Mouse (Mus musculus) liver, embryonic 11.5 days (tissue): ENCODE measurements around the gene Osbpl5. TPM values are rescaled to one million over a fixed set of nuclear protein-coding genes. Genes with fewer than 3 reads are reported as not detected.

ENCODE experiments used
- ATAC-seq: fragments of 200-750 bp; cut with Nextera tagmentation; replicated peaks from 2 replicates; pipeline ENCODE4 v1.8.0; 2017; ENCODE audit warnings: moderate number of reproducible peaks, mild to moderate bottlenecking, moderate TSS enrichment, moderate library complexity; ENCODE audit not compliant: low FRiP score
- DNase-seq: peaks from one replicate; pipeline ENCODE4 v3.0.0-alpha.2; 2017; ENCODE audit warnings: low spot score
- H3K27ac ChIP-seq: fragments of 300-500 bp; sonication (generic); 2 replicates; pipeline ENCODE4 v1.5.1; 2014; ENCODE audit warnings: mild to moderate bottlenecking, low read depth, low read length, control low read depth
- H3K27me3 ChIP-seq: fragments of 300-500 bp; sonication (generic); replicated peaks from 2 replicates; pipeline ENCODE4 v1.6.1; 2014; ENCODE audit warnings: low read length, mixed read lengths; ENCODE audit not compliant: control insufficient read depth, insufficient read depth
- H3K36me3 ChIP-seq: fragments of 300-500 bp; sonication (generic); 2 replicates; pipeline ENCODE4 v1.6.1; 2014; ENCODE audit warnings: mild to moderate bottlenecking, low read length, moderate library complexity, mixed read lengths; ENCODE audit not compliant: control insufficient read depth, insufficient read depth
- H3K4me1 ChIP-seq: fragments of 300-500 bp; sonication (generic); replicated peaks from 2 replicates; pipeline ENCODE4 v1.6.1; 2014; ENCODE audit warnings: low read length, mixed read lengths; ENCODE audit not compliant: control insufficient read depth, insufficient read depth
- H3K4me2 ChIP-seq: fragments of 300-500 bp; sonication (generic); 2 replicates; pipeline ENCODE4 v1.6.1; 2014; ENCODE audit warnings: mild to moderate bottlenecking, control low read depth, moderate library complexity
- H3K4me3 ChIP-seq: fragments of 300-500 bp; sonication (generic); 2 replicates; pipeline ENCODE4 v1.5.1; 2014; ENCODE audit warnings: low read depth, low read length, control low read depth
- H3K9ac ChIP-seq: fragments of 300-500 bp; sonication (generic); 2 replicates; pipeline ENCODE4 v1.6.1; 2014; ENCODE audit warnings: low read depth, low read length, control low read depth
- H3K9me3 ChIP-seq: fragments of 300-500 bp; sonication (generic); 2 replicates; pipeline ENCODE4 v1.6.1; 2016; ENCODE audit warnings: low read length, inconsistent platforms, mixed read lengths; ENCODE audit not compliant: control insufficient read depth
- WGBS: fragments of 180-500 bp; shearing (Covaris S2); extraction: QIAGEN DNeasy Blood & Tissue Kit; methylation state at CpG from one replicate; pipeline ENCODE4 v1.1.7; 2014; 5-methylcytosine and 5-hydroxymethylcytosine counted together
- polyA plus RNA-seq: library from polyadenylated mRNA; unstranded; fragments of >200 nt; fragmentation: Nextera tagmentation; extraction: Ambion mirVana; gene quantifications from 2 replicates; pipeline ENCODE4 v1.2.1, GENCODE M21; 2014

Gene Osbpl5
- polyA plus RNA-seq, 1 experiment from 2014 or later: 8.9 TPM

- Histone ChIP-seq H3K4me3 (no peak overlapping the region), H3K27me3 (peaks cover 13% of the 10 kb centered on the region), H3K9me3 (no peaks in the 10 kb centered on the region), H3K9ac (no peak overlapping the region), H3K36me3 (no peaks in the 10 kb centered on the region), H3K4me2 (no peak overlapping the region), H3K4me1 (no peaks in the 10 kb centered on the region), H3K27ac (no peak overlapping the region)
- DNase-seq (no peak), ATAC-seq (no peak)
- WGBS: 75% methylated on average over 1 of the region's 1 CpGs
Observed at GRCm38 (mm10) chr7:143751380-143751779, 5.4 kb downstream of the Osbpl5 start.

GRCm38 (mm10) chr7:143749045-143749444 is 7.7 kb downstream of the Osbpl5 start:
- 61% methylated on average over 3 of the region's 3 CpGs for WGBS
- no peaks in the 10 kb centered on the region for H3K27me3 ChIP-seq

DNA sequence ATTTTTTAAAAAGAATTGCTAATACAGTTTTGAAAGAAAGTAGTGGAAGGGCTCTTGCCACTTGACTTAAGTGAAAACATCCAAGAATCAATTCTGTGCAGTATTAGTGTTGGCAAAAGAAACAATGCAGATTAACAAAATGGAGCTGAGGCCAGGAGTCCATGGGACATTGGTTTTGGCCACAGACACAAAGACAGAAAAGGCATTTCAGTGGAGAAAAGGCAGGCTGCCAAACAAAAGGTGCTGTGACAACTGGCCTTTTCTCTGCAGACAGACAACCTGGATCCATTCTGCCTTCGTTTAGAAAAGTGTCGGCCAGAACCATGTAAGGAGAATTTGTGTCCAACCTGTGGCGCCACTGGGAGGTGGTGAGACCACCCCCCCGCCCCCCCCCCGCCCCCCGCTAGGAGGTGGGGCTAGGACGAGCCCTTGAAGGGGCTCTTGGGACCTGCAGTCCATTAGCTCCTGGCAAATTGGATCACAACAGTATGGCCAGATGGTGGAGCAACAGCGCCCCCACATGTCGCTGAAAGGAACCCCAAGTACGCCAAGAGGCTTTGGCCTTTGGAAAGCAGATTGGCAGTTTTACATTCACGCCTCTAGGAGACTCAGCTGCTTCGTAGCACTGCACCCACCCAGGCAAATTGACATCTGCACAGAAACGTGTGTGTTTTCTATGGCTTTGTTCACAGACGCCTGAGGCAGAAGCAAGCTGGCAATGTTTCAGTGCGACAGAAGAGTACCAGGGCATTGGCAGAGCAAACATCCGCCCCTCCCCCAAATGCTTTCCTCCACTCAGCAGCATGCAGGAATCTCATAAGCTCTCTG is 8.5 kb downstream of the Osbpl5 start:
- Histone ChIP-seq H3K4me2 (peak overlapping the region; percentile 40), H3K9ac (no peak overlapping the region), H3K9me3 (no peaks in the 10 kb centered on the region), H3K27ac (no peak overlapping the region), H3K4me1 (no peaks in the 10 kb centered on the region), H3K27me3 (no peaks in the 10 kb centered on the region), H3K36me3 (no peaks in the 10 kb centered on the region), H3K4me3 (no peak overlapping the region)
- ATAC-seq (peak; percentile 58), DNase-seq (peak; percentile 83)
- WGBS: 5% methylated on average over 16 of the region's 16 CpGs

More at GRCm38 (mm10) chr7:143749045-143749444, 7.7 kb downstream of the Osbpl5 start:
- no peak overlapping the region for H3K4me2 ChIP-seq
- no peak overlapping the region for H3K4me3 ChIP-seq
- no peaks in the 10 kb centered on the region for H3K4me1 ChIP-seq
- H3K27ac ChIP-seq: no peak overlapping the region
- H3K9me3 ChIP-seq: no peaks in the 10 kb centered on the region
- H3K9ac ChIP-seq: no peak overlapping the region
- ATAC-seq: no peak
- DNase-seq: no peak
- no peaks in the 10 kb centered on the region for H3K36me3 ChIP-seq

DNA sequence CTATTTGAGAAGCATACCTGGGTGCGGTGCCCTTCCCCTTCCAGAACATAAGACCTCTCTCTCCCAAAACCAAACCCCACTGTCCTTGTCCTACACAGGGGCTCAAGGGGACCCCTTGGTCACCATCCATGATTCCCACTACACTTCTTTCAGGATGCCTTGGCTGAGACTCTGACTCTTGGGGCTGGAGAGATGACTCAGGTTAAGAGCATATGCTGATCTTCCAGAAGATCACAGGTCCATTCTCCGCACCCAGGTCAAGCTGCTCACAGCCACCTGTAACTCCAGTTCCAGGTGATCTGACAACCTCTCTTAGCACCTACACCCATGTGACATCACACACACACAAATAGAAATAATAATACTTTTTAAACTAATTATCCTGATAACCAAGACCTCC is 16.1 kb downstream of the Osbpl5 start:
- ATAC-seq: no peak
- H3K36me3 ChIP-seq: no peaks in the 10 kb centered on the region
- peak overlapping the region; percentile 61 for H3K4me3 ChIP-seq
- H3K9me3 ChIP-seq: no peaks in the 10 kb centered on the region
- no peak for DNase-seq
- H3K27me3 ChIP-seq: peaks cover 39% of the 10 kb centered on the region
- H3K27ac ChIP-seq: no peak overlapping the region
- no peak overlapping the region for H3K9ac ChIP-seq
- peaks cover 3% of the 10 kb centered on the region; the same call in 1 of the 2 replicates for H3K4me1 ChIP-seq
- peak overlapping the region; percentile 70 for H3K4me2 ChIP-seq
- 19% methylated on average over 2 of the region's 2 CpGs for WGBS

- Histone ChIP-seq H3K4me2 (peak overlapping the region; percentile 70), H3K4me3 (peak overlapping the region; percentile 61), H3K27me3 (peaks cover 39% of the 10 kb centered on the region), H3K36me3 (no peaks in the 10 kb centered on the region), H3K27ac (peak overlapping the region; percentile 55; the same call in 1 of the 2 replicates), H3K9me3 (no peaks in the 10 kb centered on the region), H3K4me1 (peaks cover 3% of the 10 kb centered on the region; the same call in 1 of the 2 replicates), H3K9ac (peak overlapping the region; percentile 65)
- WGBS: 5% methylated on average over 38 of the region's 38 CpGs
- peak; percentile 57; the same call in 1 of the 2 replicates for ATAC-seq
- peak; percentile 70 for DNase-seq
Observed at GRCm38 (mm10) chr7:143739511-143740461, 17.0 kb downstream of the Osbpl5 start.

DNA sequence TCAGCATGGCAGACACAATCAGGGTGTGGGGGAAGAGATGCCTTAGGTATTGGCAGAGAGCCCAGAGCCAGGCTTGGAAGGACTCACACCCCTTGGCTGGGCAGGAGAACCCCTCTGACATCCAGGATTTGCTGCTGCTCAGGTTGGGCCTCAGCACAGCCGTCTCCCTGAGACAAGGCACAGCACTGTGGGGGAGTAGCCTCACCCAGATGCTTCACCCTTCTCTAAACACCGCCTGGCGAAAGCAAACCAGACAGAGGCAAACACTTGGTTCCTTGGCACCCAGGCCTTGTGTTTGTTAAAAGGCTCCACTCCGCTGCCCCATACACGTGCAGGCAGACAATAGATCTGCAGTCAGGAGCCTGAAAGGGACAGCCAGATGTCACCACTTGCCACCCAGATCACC is 18.2 kb downstream of the Osbpl5 start:
- H3K9ac ChIP-seq: no peak overlapping the region
- H3K4me3 ChIP-seq: no peak overlapping the region
- H3K4me1 ChIP-seq: peaks cover 3% of the 10 kb centered on the region; the same call in 1 of the 2 replicates
- ATAC-seq (no peak), DNase-seq (no peak)
- H3K4me2 ChIP-seq: peak overlapping the region; percentile 70
- WGBS: 53% methylated on average over 5 of the region's 5 CpGs
- H3K27me3 ChIP-seq: peaks cover 39% of the 10 kb centered on the region
- H3K9me3 ChIP-seq: no peaks in the 10 kb centered on the region
- no peaks in the 10 kb centered on the region for H3K36me3 ChIP-seq
- H3K27ac ChIP-seq: no peak overlapping the region

DNA sequence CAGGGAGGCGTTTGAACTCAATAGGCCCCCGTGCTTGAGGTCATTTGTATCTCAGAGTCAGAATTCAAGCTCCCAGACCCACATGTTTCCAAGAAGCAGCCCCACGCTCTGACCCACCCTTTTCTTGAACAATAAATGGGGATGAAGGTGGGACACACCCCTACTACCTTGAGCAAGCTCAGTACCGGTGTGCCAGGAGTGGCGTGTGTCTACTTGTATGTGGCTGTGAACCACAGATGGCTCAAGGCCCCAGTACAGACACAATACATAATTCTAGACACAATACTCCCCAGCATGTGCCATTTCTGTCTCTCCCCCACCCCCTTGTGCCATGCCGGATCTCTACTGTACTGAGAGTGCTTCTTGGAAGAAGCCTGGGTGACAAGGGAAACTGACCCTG is 18.6 kb downstream of the Osbpl5 start:
- Histone ChIP-seq H3K36me3 (no peaks in the 10 kb centered on the region), H3K27ac (no peak overlapping the region), H3K27me3 (peaks cover 39% of the 10 kb centered on the region), H3K4me1 (peaks cover 3% of the 10 kb centered on the region; the same call in 1 of the 2 replicates), H3K4me2 (peak overlapping the region; percentile 70), H3K9me3 (no peaks in the 10 kb centered on the region), H3K4me3 (no peak overlapping the region), H3K9ac (no peak overlapping the region)
- 62% methylated on average over 6 of the region's 6 CpGs for WGBS
- ATAC-seq: no peak
- no peak for DNase-seq

GRCm38 (mm10) chr7:143733746-143734145 is 23.0 kb downstream of the Osbpl5 start:
- no peaks in the 10 kb centered on the region for H3K36me3 ChIP-seq
- H3K9ac ChIP-seq: no peak overlapping the region
- no peaks in the 10 kb centered on the region for H3K9me3 ChIP-seq
- H3K27me3 ChIP-seq: peaks cover 3% of the 10 kb centered on the region; the same call in 1 of the 2 replicates
- no peak for ATAC-seq
- H3K4me1 ChIP-seq: no peaks in the 10 kb centered on the region
- WGBS: 84% methylated on average over 4 of the region's 4 CpGs
- H3K27ac ChIP-seq: no peak overlapping the region
- H3K4me3 ChIP-seq: no peak overlapping the region
- no peak overlapping the region for H3K4me2 ChIP-seq
- DNase-seq: no peak
